Mouse (Mus musculus) left cerebral cortex, postnatal 4 days (tissue): ENCODE measurements at regions not wholly inside any gene's neighbourhood (a gene's known extent, or its start where the extent isn't known, plus 50 kb on each side); places are given as distances from the start of the nearest gene placed in this dataset.
"Not testable (repeated sequence)": the region's sequence is repeated elsewhere in the genome, so short reads cannot be mapped to it uniquely, and the experiment has no call there.

ENCODE experiments used
- DNase-seq: peaks from one replicate; pipeline ENCODE4 v3.0.0-alpha.2; 2022
- intact Hi-C: fragments of 180-260 bp; cut with DNase I; formaldehyde crosslinking; loops from one replicate; pipeline ENCODE4 v1.15.1; 2025

DNA sequence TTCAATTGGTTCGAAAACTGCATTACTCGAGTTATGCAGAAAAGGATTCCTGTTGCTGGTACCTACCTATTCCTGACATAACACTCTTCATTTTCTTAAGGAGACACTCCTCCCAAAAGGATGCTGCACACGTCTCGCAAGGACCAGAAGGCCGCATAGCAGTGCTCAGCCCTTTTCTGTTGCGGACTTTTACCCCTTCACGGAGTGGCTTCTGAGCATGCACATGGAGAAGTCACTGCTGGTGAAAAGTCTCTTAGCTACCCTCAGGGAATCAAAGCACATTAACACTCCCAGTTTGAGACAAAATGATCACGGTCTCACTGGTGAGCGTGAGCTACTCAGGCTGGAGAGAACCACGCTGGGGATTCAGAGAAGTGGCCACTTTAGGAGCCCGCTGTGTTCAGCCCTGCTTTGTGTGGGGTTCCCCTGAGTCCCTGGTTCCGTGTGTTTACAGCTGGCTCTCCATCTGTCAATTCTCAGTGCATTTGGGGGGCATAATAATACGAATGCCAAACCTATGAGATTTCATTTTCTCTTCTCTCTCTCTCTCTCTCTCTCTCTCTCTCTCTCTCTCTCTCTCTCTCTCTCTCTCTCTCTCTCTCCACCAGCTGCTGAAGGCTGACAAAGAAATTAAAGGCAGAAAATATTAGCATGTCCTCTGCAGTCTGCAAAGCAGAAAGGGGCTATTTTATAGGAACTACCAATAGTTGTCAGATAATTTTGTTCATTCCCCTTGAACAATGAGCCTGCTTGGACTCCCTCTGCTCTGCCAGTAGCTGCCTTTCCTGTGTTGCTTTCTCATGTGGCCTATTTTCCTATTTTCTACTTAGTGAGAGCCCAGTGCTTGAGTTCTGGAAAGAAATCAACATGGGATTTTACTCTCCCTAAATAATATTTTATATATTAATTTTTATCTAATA, 160.7 kb downstream of the Basp1 start:
- intact Hi-C loops = no loop called here
- DNase-seq = peak; percentile 36

DNA sequence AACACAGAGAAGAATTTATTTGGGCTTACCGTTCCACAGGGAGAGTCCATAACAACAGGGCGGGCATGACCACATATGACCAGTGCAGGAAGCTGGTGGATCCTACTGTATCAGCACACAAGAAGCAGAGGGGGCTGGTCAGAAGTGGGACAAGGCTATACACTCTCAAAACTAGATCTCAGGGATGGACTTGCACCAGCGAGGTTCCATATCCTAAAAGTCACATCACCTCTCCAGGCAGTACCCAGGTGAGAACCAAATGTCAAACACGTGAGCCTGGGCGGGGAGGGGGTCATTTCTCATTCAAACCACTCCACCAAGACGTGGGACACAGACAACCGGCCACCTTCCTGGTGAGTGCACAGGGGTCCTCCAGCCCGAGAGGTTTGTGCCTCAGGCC, 167.9 kb downstream of the Basp1 start:
- no peak for DNase-seq
- intact Hi-C loops = no loop called here

- intact Hi-C loops = no loop called here
- no peak for DNase-seq
These were observed 175.6 kb downstream of the Basp1 start for GRCm38 (mm10) chr15:25237665-25238664.

DNA sequence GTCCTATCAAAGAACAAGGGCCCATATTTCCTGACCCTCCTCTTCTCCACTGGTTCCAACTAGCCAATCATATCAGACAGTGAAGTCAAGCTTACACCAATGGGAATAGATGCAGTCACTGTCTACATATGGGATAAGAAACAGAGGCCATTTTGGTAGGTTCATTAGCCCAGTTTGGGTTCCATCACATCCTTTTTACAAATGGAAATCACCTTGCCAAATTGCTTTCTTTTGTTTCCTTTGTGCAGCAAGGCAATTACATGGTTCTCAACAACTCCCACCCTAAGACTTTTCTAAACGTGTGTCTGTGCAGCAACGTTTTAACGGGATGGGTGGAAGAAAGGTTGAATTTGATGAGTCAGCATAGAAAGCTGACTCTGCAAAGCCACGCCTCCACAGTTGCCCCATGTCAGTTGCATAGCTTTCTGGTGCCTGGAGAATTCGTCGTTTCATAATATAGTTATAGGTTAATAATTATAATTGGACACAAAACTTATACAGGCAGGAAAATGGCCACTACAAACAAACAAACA, 177.3 kb downstream of the Basp1 start:
- intact Hi-C loops = no loop called here

DNA sequence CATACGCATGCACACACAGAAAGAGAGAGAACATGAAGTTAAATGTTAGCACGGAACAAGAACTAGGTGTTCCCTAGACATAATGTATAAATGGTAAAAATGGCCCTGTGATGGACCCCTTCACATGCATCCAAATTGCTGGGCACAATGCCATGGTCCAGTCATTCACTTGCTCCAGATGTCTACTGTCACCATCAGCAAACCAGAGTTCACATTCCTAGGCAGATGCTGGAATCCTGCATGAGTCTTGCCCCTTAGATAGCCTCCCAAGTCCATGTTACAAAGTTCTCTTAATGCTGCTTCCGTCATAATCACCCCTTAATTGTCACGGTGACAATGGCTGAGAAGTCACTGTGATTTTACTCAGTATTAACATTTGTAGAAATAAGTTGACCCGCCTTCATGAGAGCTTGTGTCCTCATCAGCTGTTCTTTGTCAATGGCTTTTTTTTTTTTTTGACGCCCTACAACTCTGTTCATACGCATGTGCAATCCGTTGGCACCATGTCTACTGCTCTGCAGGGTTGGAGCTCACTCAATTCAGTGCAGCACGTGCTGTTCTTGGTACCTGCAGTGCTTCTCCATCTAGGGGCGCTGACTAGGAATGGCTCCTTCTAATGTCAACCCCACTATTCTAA, 179.4 kb downstream of the Basp1 start:
- DNase-seq = no peak
- intact Hi-C loops = no loop called here

More for the DNA sequence above, 177.3 kb downstream of the Basp1 start:
- no peak for DNase-seq

GRCm38 (mm10) chr15:25230213-25230612, 183.4 kb downstream of the Basp1 start:
- intact Hi-C loops = no loop called here
- DNase-seq = no peak

GRCm38 (mm10) chr15:25229807-25230206, 183.8 kb downstream of the Basp1 start:
- intact Hi-C loops = no loop called here
- no peak for DNase-seq

DNA sequence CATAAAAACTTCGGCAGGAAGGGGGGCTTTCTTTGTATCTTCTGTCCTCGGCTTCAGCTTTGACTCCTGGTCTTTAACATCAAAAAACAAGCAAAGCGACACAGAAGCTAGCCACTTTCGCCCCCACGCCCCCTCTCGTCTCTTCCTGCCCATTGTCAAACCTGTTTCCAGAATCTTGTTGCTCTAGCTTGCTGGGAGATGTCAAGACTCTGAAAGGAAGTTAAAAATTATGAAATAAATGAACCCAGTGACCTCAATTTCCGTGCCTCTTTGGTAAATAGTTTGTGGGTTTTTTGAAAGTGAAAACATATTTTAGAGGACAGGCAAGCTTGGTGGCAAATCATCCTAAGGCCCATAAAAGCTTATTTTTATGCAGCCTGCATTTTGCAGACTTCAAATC, 186.1 kb downstream of the Basp1 start:
- intact Hi-C loops = no loop called here
- no peak for DNase-seq

GRCm38 (mm10) chr15:25225936-25226335, 187.6 kb downstream of the Basp1 start:
- no peak for DNase-seq
- intact Hi-C loops = no loop called here

- no peak for DNase-seq
- intact Hi-C loops = no loop called here
These were observed 188.1 kb downstream of the Basp1 start for GRCm38 (mm10) chr15:25225431-25225830.

DNA sequence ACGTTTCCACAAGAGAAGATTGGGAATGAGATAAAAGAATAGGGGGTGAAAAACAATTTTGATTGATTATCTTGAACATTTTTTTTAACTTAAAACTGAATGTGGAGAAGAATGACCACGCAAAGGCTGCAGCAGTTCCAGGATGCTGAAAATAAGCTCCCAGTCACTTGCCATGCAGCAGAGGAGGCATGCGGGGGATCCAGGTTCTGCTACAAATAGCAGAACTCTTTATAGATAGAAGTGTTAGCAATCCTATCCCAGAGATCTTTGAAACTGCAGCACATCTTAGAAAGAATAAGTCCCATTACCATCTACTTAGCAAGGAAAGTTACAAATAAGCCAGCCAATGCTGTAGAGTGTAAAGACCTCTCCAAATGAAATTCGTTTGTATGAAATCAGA, 191.8 kb downstream of the Basp1 start:
- intact Hi-C loops = no loop called here
- no peak for DNase-seq

DNA sequence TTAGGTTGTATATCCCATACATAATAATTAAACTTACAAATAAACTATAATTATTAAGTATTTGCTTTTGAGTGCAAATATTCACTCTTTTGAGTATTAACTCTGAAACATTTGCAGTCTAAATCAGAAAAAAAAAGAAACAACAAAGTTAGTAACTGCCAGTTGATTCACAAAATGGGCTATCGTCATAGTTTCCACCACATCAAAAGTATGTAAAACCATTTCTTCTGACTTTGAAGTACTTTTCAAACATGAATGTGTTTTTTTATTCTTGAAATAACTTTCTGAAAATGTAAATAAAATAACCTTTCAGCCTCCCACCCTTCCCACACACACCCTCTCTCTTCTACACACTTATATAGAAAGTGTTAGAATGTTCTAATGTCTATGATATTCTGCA, 197.2 kb downstream of the Basp1 start:
- DNase-seq = no peak
- intact Hi-C loops = no loop called here

DNA sequence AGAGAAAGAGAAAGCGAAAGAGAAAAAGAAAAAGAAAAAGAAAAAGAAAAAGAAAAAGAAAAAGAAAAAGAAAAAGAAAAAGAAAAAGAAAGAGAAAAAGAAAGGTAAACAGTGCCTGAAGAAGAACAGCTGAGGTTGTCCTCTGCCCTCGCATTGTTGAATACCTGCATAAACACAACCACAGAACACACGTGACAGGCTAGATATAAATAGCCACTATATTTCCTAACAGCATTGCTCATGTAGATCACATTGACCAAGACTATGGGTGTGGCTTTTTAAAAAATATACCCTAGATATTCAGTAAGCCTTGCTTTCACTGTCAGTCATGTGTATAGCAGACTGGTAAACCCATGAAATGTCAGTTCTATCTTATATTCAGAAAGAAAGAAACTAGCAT, 211.5 kb downstream of the Basp1 start:
- intact Hi-C loops = no loop called here
- no peak for DNase-seq

DNA sequence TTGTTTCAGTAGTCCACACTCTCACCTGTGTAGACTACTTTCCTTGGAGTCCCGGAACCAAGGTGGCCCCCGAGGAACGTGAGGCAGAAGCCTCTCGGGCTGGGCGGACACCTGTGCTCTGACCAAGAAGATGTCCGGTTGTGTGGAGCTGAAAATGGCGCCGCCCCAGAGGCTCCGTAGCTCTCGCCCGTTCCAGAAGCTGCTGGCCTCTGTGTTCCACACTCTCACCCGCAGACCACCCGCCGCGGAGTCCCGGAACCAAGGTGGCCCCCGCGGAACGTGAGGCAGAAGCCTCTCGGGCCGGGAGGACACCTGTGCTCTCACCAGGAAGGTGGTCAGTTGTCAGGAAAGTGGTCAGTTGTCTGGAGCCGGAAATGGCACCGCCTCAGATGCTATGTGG, 213.3 kb downstream of the Basp1 start:
- DNase-seq, intact Hi-C loops: not testable (repeated sequence)

GRCm38 (mm10) chr15:25187881-25188326, 225.7 kb downstream of the Basp1 start:
- no peak for DNase-seq
- intact Hi-C loops = no loop called here

- intact Hi-C loops = no loop called here
- no peak for DNase-seq
These were observed 240.8 kb downstream of the Basp1 start for GRCm38 (mm10) chr15:25172755-25173154.

GRCm38 (mm10) chr15:25146371-25146770, 267.2 kb downstream of the Basp1 start:
- no peak for DNase-seq
- intact Hi-C loops = no loop called here

DNA sequence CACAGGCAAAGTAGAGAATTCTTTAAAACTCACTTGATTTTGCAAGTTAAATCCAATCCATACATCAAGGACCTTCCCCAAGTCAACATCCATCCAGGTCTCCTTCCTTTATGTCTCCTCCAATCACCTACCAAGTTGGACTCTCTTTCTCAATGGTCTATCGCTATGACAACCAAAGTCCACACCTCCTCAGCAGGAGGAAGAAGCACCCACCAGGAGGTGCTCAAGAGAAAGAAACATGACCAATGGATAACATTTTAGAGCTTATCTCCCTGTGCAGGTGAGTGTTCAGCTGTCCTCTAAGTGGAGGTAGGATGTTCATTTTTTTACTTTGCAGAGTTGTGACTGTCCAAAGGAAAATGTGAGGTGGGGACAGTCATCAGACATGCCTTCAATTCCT, 269.3 kb downstream of the Basp1 start:
- intact Hi-C loops = no loop called here

DNA sequence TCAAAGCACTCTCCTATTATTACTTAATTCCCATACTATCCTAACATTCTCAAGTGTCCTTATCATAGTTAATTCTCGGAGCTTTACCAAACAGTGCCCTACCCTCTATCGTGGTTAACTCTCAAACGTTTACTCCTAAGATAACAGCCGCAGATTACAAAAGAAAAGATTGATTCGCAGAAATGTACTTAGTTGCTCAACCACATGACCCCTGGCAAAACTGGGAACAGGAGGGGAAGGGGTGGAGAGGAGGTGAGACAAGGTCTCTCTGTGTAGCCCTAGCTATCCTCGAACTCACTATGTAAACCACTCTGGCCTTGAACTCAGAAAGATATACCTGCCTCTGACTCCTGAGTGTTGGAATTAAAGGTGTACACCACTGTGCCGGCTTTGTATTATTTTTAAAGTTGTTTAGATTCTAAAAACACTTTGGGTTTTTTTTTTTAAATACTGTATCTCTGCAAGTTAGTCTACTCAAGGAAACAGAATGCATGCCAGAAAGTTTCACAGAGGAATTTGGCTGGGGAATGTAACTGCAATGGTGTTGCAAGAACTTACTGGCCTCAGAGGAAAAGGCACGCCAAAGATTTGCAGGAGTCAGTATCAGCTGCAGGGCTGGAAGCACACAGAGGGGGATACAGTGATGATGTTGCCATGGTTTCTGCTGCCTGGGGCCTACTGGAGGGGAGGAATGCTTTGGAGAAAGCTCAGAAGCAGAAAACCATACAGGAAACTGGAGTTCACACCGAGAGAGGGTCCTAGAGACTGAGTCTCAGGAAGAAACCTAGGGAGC, 273.0 kb downstream of the Basp1 start:
- peak; percentile 31 for DNase-seq
- intact Hi-C loops = no loop called here

More for the DNA sequence above, 269.3 kb downstream of the Basp1 start:
- DNase-seq = no peak

DNA sequence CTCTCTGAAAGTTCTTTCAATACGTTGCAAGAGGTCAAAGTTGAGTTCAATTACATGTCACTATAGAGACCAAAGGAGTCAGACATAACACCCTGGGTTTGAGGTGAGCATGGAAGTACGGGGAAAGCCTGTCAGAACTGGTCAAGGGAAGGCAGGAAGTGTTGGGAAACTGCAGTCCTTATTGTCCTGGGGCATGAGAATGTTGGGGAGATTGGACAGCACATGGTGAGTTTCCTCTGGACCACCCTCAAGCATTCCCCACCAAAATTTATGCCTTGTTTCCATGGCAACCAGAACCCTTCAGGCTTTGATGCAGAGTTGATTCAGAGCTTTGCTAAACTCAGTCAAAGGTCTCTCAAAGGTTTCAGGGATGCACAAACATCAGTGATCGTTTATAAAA, 276.5 kb downstream of the Basp1 start:
- intact Hi-C loops = no loop called here
- DNase-seq = no peak
